Mouse (Mus musculus): ENCODE results near the gene Rngtt. TPM values are rescaled to one million over a fixed set of nuclear protein-coding genes. Genes with fewer than 3 reads are reported as not detected.

Rngtt gene
- polyA plus RNA-seq (2015; fragmentation: Nextera tagmentation; extraction: Ambion mirVana): 7.5 and 8.6 TPM in 2 replicates

DNA sequence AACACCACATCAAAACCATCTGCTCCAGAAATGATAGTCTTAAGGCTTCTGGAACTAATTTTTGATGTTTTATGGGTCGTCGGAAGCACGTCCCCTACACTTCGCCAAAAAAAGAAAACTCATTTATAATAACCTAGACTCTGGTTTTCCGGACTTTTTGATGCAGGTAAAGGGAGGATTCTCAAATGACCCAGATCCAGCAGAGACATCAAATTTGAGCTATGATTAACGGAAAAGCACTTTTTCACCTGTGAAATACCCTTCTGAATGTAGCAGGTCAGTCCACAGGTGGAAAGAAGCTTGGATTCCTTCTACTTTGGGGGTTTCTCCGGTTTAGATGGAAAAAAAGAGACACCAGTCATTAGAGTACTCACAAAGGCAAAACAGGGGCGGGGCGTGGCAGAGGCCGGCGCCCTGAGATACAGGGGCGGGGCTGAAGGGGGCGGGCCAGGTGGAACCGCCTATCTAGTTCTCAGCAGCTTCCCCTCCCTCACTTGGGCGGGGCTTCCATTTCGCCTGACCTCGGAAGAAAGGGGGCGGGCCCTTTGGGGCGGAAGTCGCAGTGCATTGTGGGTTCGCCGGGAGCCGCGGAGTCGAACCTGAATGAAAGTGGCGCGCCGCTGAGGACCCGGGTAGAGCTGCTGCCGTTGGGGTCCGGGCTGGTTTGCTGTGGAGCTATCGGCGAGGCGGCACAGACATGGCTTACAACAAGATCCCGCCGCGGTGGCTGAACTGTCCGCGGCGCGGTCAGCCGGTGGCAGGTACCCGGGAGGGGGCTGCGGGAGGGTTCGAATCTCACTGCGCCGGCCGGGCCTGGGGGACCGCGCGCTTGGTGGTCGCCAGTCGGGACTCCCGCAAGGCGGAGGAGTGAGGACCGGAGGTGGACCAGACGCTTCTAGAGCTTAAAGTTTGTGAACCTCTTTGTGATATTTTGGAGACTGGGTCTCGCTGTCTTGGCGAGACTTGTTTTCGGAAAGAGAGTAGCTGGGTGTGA lies at the start of gene Rngtt:
Gene Rngtt (plus strand): TSS at position 548 of the 994 bp plus-strand sequence.

DNA sequence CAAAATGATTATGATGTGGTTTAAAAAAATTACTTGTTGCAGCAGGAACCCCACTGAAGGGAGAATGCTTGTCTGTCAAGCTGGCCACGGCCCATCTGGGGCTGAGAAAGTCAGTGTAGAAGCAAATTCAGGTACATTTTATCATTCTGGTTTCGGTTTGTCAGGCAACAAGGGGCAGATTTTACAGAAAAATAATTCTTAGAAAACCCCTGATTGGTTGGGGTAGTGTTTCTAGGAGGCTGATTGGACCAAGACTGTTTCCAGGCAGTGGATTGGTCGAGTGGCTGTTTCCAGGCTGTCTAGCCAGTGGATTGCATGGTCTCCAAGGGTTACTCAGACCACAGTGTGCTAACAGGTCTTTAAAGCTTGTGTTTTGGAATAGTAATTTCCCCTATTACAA lies 20.1 kb upstream of the Rngtt start, which contains the start of gene Pnrc1:
Gene Pnrc1 (minus strand): TSS at position 162 of the 400 bp plus-strand sequence.

Small RNAs within 50 kb of the gene (microRNA-seq; reads per million reads assigned to microRNA genes)
- 0 reads per million in 2 experiments for gene Mir8118

Other genes with a start within 250 kb of the Rngtt start
- 4.6 and 8.0 TPM in 2 replicates for gene Gabrr2, start 247.3 kb upstream of the Rngtt start, polyA plus RNA-seq (2015; fragmentation: Nextera tagmentation; extraction: Ambion mirVana)
- gene Gabrr1, start 177.8 kb upstream of the Rngtt start, polyA plus RNA-seq (2015; fragmentation: Nextera tagmentation; extraction: Ambion mirVana): 1.2 and 1.7 TPM in 2 replicates
- gene Pm20d2, start 120.6 kb upstream of the Rngtt start, polyA plus RNA-seq (2015; fragmentation: Nextera tagmentation; extraction: Ambion mirVana): 8.7 and 10.9 TPM in 2 replicates
- 0.54 and 0.90 TPM in 2 replicates for gene Srsf12, start 101.3 kb upstream of the Rngtt start, polyA plus RNA-seq (2015; fragmentation: Nextera tagmentation; extraction: Ambion mirVana)
- gene Pnrc1, start 20.1 kb upstream of the Rngtt start, polyA plus RNA-seq (2015; fragmentation: Nextera tagmentation; extraction: Ambion mirVana): 104 and 105 TPM in 2 replicates